Mouse (Mus musculus) bone marrow, adult 2 months (tissue): ENCODE results near the gene Wwp2.

ENCODE experiments used
- CTCF ChIP-seq: fragments of 200-500 bp; IDR thresholded peaks from 2 replicates; pipeline ENCODE4 v1.5.1; 2011; ENCODE audit warnings: low read length, control low read depth; ENCODE audit not compliant: control insufficient read depth, insufficient read depth
- POLR2A ChIP-seq: fragments of 200-500 bp; IDR thresholded peaks from 2 replicates; pipeline ENCODE4 v1.6.1; 2011; ENCODE audit warnings: low read depth, mild to moderate bottlenecking, control low read depth, low read length, borderline replicate concordance; ENCODE audit not compliant: control insufficient read depth

DNA sequence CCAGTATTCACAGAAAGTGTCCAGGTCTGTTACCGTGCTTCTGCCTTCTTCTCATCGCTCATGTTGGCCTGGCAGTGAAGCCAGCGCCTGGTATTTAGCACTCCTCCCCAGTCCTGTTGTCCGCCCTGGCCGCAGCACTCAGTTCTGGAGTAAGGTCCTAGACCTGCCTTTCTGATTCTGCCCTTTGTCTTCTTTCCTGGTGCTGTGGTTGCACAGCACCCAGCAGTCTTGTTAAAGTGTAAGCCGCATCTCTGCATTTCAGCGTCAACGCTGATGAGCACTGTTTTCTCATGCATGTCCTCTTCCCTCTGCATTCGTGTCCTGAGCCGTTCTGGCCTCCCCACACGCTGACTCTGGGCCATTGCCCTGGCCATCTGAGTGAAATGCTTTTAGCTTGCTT, 17.2 kb downstream of the Wwp2 start:
- TF ChIP-seq CTCF (no peak), POLR2A (no peak)
